Mouse (Mus musculus): Measurements from ENCODE around the gene Ankrd34c. TPM values are rescaled to one million over a fixed set of nuclear protein-coding genes. Genes with fewer than 3 reads are reported as not detected.
A peak's percentile ranks its signal among the peaks of the same experiment; 100 is the strongest.

Ankrd34c gene
- polyA plus RNA-seq, 1 experiment from 2014 or later: not detected

DNA sequence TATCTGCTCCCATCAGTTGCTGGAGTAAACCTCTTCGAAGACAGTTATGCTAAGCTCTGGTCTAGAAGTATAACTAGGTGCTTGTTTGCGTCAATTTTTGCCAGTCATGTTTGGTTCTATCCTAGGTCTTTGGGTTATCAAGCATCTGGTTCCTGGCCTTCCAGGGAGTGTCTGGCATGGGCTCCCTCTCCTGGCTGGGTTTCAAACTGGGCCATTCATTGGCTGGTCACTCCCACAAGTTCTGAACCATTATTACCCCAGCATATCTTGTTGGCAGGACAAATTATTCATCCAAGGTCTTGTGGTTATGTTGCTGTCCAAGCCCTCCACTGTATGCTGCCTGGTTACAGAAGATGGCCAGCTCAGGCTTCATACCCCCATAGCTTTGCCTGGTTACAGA, 44.6 kb downstream of the Ankrd34c start:
- no peaks in the 10 kb centered on the region for H3K27me3 ChIP-seq (ENCODE audit: control insufficient read depth, insufficient read depth, low read length)
- 88% methylated on average over 2 of the region's 2 CpGs for WGBS
- H3K9ac ChIP-seq (ENCODE audit: low read depth, low read length): no peak overlapping the region
- no peak overlapping the region for H3K4me2 ChIP-seq (replicated peaks; ENCODE audit: low read depth, low read length)
- no peak overlapping the region for H3K4me3 ChIP-seq (ENCODE audit: low read length)
- ATAC-seq (ENCODE audit: low FRiP score, low TSS enrichment): no peak
- no peaks in the 10 kb centered on the region for H3K9me3 ChIP-seq (ENCODE audit: control insufficient read depth, low read length)
- H3K36me3 ChIP-seq (ENCODE audit: control insufficient read depth, insufficient read depth, low read length): peaks cover 2% of the 10 kb centered on the region; the same call in 1 of the 2 replicates
- no peak overlapping the region for H3K27ac ChIP-seq (ENCODE audit: low read depth, low read length)
- no peaks in the 10 kb centered on the region for H3K4me1 ChIP-seq (ENCODE audit: control insufficient read depth, insufficient read depth, low read length)

GRCm38 (mm10) chr9:89689179-89689578, 49.1 kb downstream of the Ankrd34c start:
- H3K4me3 ChIP-seq (ENCODE audit: low read length): no peak overlapping the region
- H3K4me1 ChIP-seq (ENCODE audit: control insufficient read depth, insufficient read depth, low read length): no peaks in the 10 kb centered on the region
- no peaks in the 10 kb centered on the region for H3K36me3 ChIP-seq (ENCODE audit: control insufficient read depth, insufficient read depth, low read length)
- H3K9me3 ChIP-seq (ENCODE audit: control insufficient read depth, low read length): no peaks in the 10 kb centered on the region
- H3K27ac ChIP-seq (ENCODE audit: low read depth, low read length): no peak overlapping the region
- no peak overlapping the region for H3K9ac ChIP-seq (ENCODE audit: low read depth, low read length)
- no peaks in the 10 kb centered on the region for H3K27me3 ChIP-seq (ENCODE audit: control insufficient read depth, insufficient read depth, low read length)
- no peak for ATAC-seq (ENCODE audit: low FRiP score, low TSS enrichment)
- H3K4me2 ChIP-seq (replicated peaks; ENCODE audit: low read depth, low read length): no peak overlapping the region
- 59% methylated on average over 1 of the region's 1 CpGs for WGBS

GRCm38 (mm10) chr9:89687503-89688226, 50.6 kb downstream of the Ankrd34c start:
- H3K9ac ChIP-seq (ENCODE audit: low read depth, low read length): no peak overlapping the region
- WGBS: 60% methylated on average over 10 of the region's 10 CpGs
- no peak overlapping the region for H3K4me3 ChIP-seq (ENCODE audit: low read length)
- no peaks in the 10 kb centered on the region for H3K4me1 ChIP-seq (ENCODE audit: control insufficient read depth, insufficient read depth, low read length)
- no peak overlapping the region for H3K27ac ChIP-seq (ENCODE audit: low read depth, low read length)
- H3K4me2 ChIP-seq (replicated peaks; ENCODE audit: low read depth, low read length): no peak overlapping the region
- no peaks in the 10 kb centered on the region for H3K36me3 ChIP-seq (ENCODE audit: control insufficient read depth, insufficient read depth, low read length)
- H3K27me3 ChIP-seq (ENCODE audit: control insufficient read depth, insufficient read depth, low read length): no peaks in the 10 kb centered on the region
- 0 out of 2 replicates have a peak, but pooled peaks have one; percentile 24 for ATAC-seq (ENCODE audit: low FRiP score, low TSS enrichment)
- H3K9me3 ChIP-seq (ENCODE audit: control insufficient read depth, low read length): no peaks in the 10 kb centered on the region

GRCm38 (mm10) chr9:89686262-89686661, 52.0 kb downstream of the Ankrd34c start:
- Histone ChIP-seq H3K9ac (ENCODE audit: low read depth, low read length) (no peak overlapping the region), H3K4me1 (ENCODE audit: control insufficient read depth, insufficient read depth, low read length) (no peaks in the 10 kb centered on the region), H3K4me3 (ENCODE audit: low read length) (no peak overlapping the region), H3K27ac (ENCODE audit: low read depth, low read length) (no peak overlapping the region), H3K27me3 (ENCODE audit: control insufficient read depth, insufficient read depth, low read length) (0 out of 2 replicates have a peak, but pooled peaks cover 3% of the 10 kb centered on the region), H3K4me2 (replicated peaks; ENCODE audit: low read depth, low read length) (no peak overlapping the region), H3K36me3 (ENCODE audit: control insufficient read depth, insufficient read depth, low read length) (no peaks in the 10 kb centered on the region), H3K9me3 (ENCODE audit: control insufficient read depth, low read length) (no peaks in the 10 kb centered on the region)
- no peak for ATAC-seq (ENCODE audit: low FRiP score, low TSS enrichment)
- 76% methylated on average over 2 of the region's 2 CpGs for WGBS

GRCm38 (mm10) chr9:89678974-89679373, 59.3 kb downstream of the Ankrd34c start:
- Histone ChIP-seq H3K27ac (ENCODE audit: low read depth, low read length) (no peak overlapping the region), H3K27me3 (ENCODE audit: control insufficient read depth, insufficient read depth, low read length) (0 out of 2 replicates have a peak, but pooled peaks cover 3% of the 10 kb centered on the region), H3K9ac (ENCODE audit: low read depth, low read length) (no peak overlapping the region), H3K4me1 (ENCODE audit: control insufficient read depth, insufficient read depth, low read length) (no peaks in the 10 kb centered on the region), H3K9me3 (ENCODE audit: control insufficient read depth, low read length) (no peaks in the 10 kb centered on the region), H3K4me3 (ENCODE audit: low read length) (no peak overlapping the region), H3K4me2 (replicated peaks; ENCODE audit: low read depth, low read length) (no peak overlapping the region), H3K36me3 (ENCODE audit: control insufficient read depth, insufficient read depth, low read length) (no peaks in the 10 kb centered on the region)
- WGBS: 46% methylated on average over 1 of the region's 1 CpGs
- ATAC-seq (ENCODE audit: low FRiP score, low TSS enrichment): peak; percentile 76; the same call in 1 of the 2 replicates

Other genes with a start within 250 kb of the Ankrd34c start
- 0.08 and 0.11 TPM in 2 replicates for gene Minar1, start 115.3 kb downstream of the Ankrd34c start, polyA plus RNA-seq (2014; fragmentation: Nextera tagmentation; extraction: Ambion mirVana)
- gene Tmed3, start 33.4 kb downstream of the Ankrd34c start, polyA plus RNA-seq (2014; fragmentation: Nextera tagmentation; extraction: Ambion mirVana): 69.2 and 78.3 TPM in 2 replicates
- gene Rasgrf1, start 171.4 kb upstream of the Ankrd34c start, polyA plus RNA-seq (2014; fragmentation: Nextera tagmentation; extraction: Ambion mirVana): 0.11 and 0.59 TPM in 2 replicates

All from kidney, embryonic 14.5 days (tissue).